Mouse (Mus musculus) thymus, adult 2 months (tissue): ENCODE results near the gene Gm13277. TPM values are rescaled to one million over a fixed set of nuclear protein-coding genes. Genes with fewer than 3 reads are reported as not detected.
A peak's percentile ranks its signal among the peaks of the same experiment; 100 is the strongest.
"Not testable (repeated sequence)": the region's sequence is repeated elsewhere in the genome, so short reads cannot be mapped to it uniquely, and the experiment has no call there.

Experiments used
- DNase-seq: peaks from one replicate; pipeline ENCODE4 v3.0.0; 2021
- H3K27ac ChIP-seq: fragments of 200-500 bp; 2 replicates; pipeline ENCODE4 v1.5.1; 2012; ENCODE audit warnings: low read length, control low read depth; ENCODE audit not compliant: control insufficient read depth, insufficient read depth
- H3K27me3 ChIP-seq: fragments of 200-500 bp; 2 replicates; pipeline ENCODE4 v1.6.1; 2012; ENCODE audit warnings: mild to moderate bottlenecking, low read length, moderate library complexity, mixed read lengths; ENCODE audit not compliant: control insufficient read depth, insufficient read depth
- H3K36me3 ChIP-seq: fragments of 200-500 bp; 2 replicates; pipeline ENCODE4 v1.6.1; 2012; ENCODE audit warnings: mild to moderate bottlenecking, low read length, moderate library complexity; ENCODE audit not compliant: control insufficient read depth, insufficient read depth
- H3K4me1 ChIP-seq: fragments of 200-500 bp; replicated peaks from 2 replicates; pipeline ENCODE4 v1.6.1; 2012; ENCODE audit warnings: low read length; ENCODE audit not compliant: control insufficient read depth, insufficient read depth
- H3K4me3 ChIP-seq: fragments of 200-500 bp; 2 replicates; pipeline ENCODE4 v1.5.1; 2012; ENCODE audit warnings: mild to moderate bottlenecking, low read length, control low read depth, moderate library complexity; ENCODE audit not compliant: control insufficient read depth, insufficient read depth
- CTCF ChIP-seq: fragments of 200-500 bp; IDR thresholded peaks from 2 replicates; pipeline ENCODE4 v1.5.1; 2012; ENCODE audit warnings: mild to moderate bottlenecking, control low read depth, low read length, moderate library complexity, borderline replicate concordance; ENCODE audit not compliant: control insufficient read depth, poor library complexity, insufficient read depth; ENCODE audit errors: extremely low read depth
- POLR2A ChIP-seq: fragments of 200-500 bp; IDR thresholded peaks from 2 replicates; pipeline ENCODE4 v1.6.1; 2012; ENCODE audit warnings: mild to moderate bottlenecking, low read length, control low read depth, moderate library complexity; ENCODE audit not compliant: control insufficient read depth, poor library complexity, insufficient read depth; ENCODE audit errors: extremely low read depth
- WGBS: fragments of 180-500 bp; shearing (Covaris S2); methylation state at CpG from one replicate; pipeline ENCODE4 v1.1.7; 2018; 5-methylcytosine and 5-hydroxymethylcytosine counted together
- polyA plus RNA-seq: library from polyadenylated mRNA; depleted of rRNA; stranded (reverse); fragments of >200 nt; gene quantifications from 2 replicates; pipeline ENCODE4 v1.2.3, GENCODE M21; 2012

The Gm13277 gene
- polyA plus RNA-seq, 1 experiment: not detected

GRCm38 (mm10) chr4:88756581-88757513 is 31.6 kb upstream of the Gm13277 start:
- H3K4me1 ChIP-seq, H3K36me3 ChIP-seq, H3K27me3 ChIP-seq: not testable (repeated sequence)
- peak; percentile 14; the same call in 1 of the 2 replicates for TF ChIP-seq POLR2A
- peak; percentile 25 for DNase-seq
- 7% methylated on average over 29 of the region's 31 CpGs for WGBS
- Histone ChIP-seq H3K4me3 (peak overlapping the region; percentile 58), H3K27ac (peak overlapping the region; percentile 69)

GRCm38 (mm10) chr4:88757628-88758031 is 30.8 kb upstream of the Gm13277 start:
- H3K27ac ChIP-seq, H3K36me3 ChIP-seq, H3K27me3 ChIP-seq, H3K4me1 ChIP-seq: not testable (repeated sequence)
- peak overlapping the region; percentile 58 for H3K4me3 ChIP-seq
- WGBS: 0% methylated on average over 21 of the region's 21 CpGs
- TF ChIP-seq CTCF: peak; percentile 53
- DNase-seq: peak; percentile 92

GRCm38 (mm10) chr4:88758751-88759150 is 29.7 kb upstream of the Gm13277 start:
- not testable (repeated sequence) for DNase-seq, H3K36me3 ChIP-seq, H3K4me3 ChIP-seq, H3K27ac ChIP-seq, H3K4me1 ChIP-seq, H3K27me3 ChIP-seq
- 96% methylated on average over 9 of the region's 9 CpGs for WGBS

GRCm38 (mm10) chr4:88759610-88760268 is 28.7 kb upstream of the Gm13277 start, which contains the start of gene Gm13283:
Gm13283 (plus strand) TSS chr4:88760119.
- H3K27ac ChIP-seq, H3K27me3 ChIP-seq, H3K4me1 ChIP-seq, H3K36me3 ChIP-seq: not testable (repeated sequence)
- peak within 1 kb of the TSS; percentile 86 for H3K4me3 ChIP-seq
- WGBS: 22% methylated on average over 10 of the region's 14 CpGs
- DNase-seq: peak; percentile 52

- not testable (repeated sequence) for H3K4me1 ChIP-seq, H3K36me3 ChIP-seq, H3K27me3 ChIP-seq, H3K27ac ChIP-seq
- 0 out of 2 replicates have a peak, but pooled peaks have one; percentile 23 for TF ChIP-seq POLR2A
- H3K4me3 ChIP-seq: peak overlapping the region; percentile 86
- WGBS: 1% methylated on average over 26 of the region's 28 CpGs
- DNase-seq: peak; percentile 35
Measured at GRCm38 (mm10) chr4:88760431-88760830, 28.0 kb upstream of the Gm13277 start.

- H3K4me1 ChIP-seq, H3K4me3 ChIP-seq, H3K27ac ChIP-seq, H3K36me3 ChIP-seq, H3K27me3 ChIP-seq: not testable (repeated sequence)
- WGBS: 80% methylated on average over 6 of the region's 8 CpGs
- DNase-seq: peak; percentile 95
Measured at GRCm38 (mm10) chr4:88761776-88762175, 26.7 kb upstream of the Gm13277 start.

DNA sequence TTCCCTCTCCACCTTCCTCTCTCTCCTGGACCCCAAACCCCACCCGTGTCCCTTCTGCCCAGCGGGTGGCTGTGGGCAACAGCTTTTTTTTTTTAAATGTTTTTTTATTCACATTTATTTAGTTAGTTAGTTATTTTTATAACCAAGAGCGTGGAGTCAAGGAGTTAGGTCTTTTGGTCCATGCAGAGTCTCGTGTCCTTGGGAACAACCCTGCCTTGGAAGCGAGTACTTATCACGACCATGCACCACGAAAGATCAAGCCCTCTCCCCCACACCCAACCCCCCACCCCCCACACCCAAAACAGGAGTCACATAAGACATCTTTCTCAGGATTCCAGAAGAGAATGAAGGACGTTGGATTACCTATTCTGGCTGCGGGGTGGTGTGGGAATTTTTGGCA is 26.1 kb upstream of the Gm13277 start:
- peak; percentile 28 for DNase-seq
- WGBS: 63% methylated on average over 9 of the region's 9 CpGs

More for the DNA sequence above, 26.1 kb upstream of the Gm13277 start:
- not testable (repeated sequence) for H3K4me1 ChIP-seq, H3K4me3 ChIP-seq, H3K27me3 ChIP-seq, H3K36me3 ChIP-seq, H3K27ac ChIP-seq
